Mouse (Mus musculus): ENCODE data around the gene Kirrel3.

The Kirrel3 gene

DNA sequence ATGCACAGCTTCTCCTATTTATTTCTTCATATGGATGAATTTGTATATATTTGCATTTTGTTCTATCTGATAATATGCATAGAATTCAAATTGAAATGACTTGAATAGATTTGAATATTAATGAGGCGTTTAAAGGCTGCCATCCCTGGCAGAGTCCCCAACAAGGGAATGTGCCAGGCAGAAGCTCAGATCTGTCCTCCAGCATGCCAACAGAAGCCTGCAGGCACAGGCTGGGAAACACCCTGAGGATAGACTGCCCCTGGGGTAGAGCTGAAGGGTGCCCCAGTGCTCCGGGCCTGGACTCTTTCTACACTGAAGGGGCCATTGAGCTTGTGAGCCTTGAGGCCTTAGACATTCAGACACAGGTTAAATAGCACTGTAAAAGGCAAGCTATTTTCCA lies 21.5 kb downstream of the Kirrel3 start:
- WGBS = 72% methylated on average over 2 of the region's 2 CpGs

DNA sequence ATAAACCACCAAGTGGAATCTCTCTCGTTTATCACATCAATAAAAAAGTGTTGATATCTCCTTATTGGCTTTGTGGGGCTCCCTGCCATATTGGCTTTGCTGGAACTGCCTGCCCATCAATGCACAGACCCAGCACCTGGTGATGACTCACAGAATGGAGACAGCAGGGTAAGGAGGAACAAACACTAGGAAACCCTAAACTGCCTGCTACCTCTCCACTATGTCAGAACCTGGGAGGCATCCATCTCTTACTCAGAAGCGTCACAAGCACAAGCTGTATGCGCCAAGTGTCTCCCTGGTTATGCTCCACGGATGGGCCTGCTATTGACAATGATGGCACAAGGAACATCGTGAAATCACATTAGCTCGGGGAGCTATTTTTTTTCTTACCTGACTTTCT lies 33.2 kb downstream of the Kirrel3 start:
- WGBS = 77% methylated on average over 6 of the region's 6 CpGs

DNA sequence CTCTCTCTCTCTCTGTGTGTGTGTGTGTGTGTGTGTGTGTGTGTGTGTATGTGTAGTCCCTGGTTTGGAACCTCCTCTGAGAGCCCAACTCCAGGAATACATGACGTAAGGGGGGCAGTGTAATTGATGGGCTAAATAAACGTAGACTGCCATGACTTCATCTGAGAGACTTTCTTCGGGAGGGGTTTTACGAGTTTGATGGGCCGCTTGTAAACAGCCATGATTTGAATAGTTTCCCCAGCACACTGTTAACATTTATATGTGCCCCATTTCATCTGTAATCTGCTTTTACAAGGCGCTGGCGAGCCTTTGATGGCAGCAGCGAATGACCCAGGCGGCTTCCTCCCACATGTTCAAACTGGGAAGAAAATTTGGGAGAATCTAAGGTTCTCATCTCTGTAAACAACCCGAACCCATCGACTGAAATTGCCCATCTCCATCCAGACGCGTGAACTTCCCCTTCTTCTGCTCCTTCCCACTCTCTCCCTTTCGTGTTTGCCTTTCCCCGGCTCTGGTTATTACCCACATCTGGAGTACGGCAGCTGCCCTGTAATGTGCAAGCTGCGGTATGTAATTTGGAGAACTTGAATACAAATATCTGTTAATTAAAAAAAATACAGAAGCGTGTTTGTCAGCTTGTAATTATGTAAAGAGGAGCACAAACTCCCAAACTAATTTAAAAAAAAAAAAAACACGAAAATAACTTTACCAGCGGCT lies 34.7 kb downstream of the Kirrel3 start:
- WGBS = 85% methylated on average over 20 of the region's 20 CpGs

DNA sequence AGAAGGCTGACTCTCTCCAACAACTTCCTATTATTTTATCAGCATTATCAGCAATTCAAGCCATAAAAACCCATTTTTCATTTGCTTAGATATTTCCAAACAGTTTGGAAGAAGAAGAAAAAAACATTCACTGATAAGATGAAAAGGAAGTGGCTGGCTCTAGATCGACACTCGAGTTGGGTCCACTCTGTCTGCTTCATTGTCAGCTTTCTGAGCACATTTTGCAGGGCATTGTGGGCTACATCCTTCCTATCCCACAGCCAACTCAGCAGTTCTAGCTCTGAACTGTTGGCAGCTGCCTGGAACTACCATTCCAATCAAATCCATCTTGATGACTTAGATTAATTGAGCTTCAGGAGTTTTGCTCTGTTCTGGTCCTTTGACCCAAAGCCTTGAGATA lies 40.0 kb downstream of the Kirrel3 start:
- 67% methylated on average over 2 of the region's 2 CpGs for WGBS

DNA sequence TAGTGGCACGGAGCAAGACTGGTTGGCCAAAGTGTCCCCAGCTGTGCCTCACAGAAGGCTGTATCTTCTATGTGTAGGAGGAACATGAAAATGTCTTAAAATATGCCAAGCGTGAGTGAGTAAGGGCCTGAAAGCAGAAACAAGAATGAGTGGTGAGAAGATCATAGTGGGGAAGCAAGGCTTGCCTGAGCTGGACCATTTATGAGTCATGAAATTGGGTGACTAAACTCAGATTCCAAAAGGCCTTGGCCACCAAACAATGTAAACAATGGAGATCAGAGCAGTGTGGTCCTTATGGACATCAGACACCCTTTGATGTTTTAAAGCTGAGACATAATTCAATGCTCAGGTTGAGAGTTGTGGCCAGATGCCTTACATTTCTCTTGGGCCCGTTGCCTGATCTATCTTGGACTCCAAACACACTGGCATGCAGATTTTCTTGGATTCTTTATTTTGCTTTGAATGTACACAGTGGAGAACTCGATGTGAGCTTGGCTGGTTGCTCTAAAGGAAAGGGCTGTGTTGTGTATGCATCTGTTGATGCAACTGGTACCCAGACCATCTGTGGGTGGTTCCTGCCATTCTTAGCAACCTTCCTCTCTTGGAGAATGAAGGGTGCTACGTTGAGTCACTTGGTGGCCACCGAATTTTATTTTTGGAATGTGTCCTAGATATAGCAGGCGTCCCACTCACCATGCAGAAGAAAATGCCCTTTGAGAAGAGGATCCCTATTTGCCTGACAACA lies 53.1 kb downstream of the Kirrel3 start:
- 36% methylated on average over 7 of the region's 7 CpGs for WGBS

DNA sequence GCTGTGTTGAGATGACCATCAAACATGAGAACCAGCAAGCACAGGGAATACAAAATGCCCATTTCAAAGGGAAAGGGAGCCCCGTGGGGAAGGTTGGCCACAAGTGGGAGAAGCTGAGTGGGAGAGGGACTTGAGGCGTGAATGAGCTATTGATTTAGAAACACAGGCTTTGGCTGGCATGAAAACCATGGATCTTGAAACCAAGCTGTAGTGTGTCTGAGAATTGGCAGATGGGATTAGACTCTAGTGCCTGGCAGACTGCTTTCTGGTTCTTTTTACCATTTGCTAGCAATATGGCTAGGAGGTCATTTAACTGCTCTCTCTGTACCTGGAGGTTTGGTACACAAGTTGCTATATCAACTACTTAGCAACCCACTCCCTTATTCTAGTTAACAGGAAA lies 56.2 kb downstream of the Kirrel3 start:
- WGBS = 23% methylated on average over 2 of the region's 2 CpGs

DNA sequence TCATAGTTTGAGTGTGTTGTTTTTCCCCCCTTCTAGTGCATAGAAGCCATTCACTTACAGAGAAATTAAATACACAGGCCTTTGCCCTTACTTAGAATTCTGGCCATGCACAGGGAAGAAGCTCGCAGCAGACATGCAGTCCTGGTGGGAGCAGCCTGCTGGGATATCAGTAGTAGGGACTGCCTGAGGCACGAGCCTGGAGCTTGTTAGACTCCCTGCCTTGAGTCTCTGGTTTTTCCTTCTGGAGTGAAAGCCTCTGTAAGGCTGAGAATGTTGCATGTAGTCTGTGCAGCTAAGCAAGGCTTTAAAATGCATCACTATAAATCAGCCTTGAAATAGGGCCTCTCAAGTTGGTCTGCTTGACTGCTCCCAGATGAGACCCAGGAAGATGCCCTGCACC lies 70.0 kb downstream of the Kirrel3 start:
- WGBS = 59% methylated on average over 2 of the region's 2 CpGs

DNA sequence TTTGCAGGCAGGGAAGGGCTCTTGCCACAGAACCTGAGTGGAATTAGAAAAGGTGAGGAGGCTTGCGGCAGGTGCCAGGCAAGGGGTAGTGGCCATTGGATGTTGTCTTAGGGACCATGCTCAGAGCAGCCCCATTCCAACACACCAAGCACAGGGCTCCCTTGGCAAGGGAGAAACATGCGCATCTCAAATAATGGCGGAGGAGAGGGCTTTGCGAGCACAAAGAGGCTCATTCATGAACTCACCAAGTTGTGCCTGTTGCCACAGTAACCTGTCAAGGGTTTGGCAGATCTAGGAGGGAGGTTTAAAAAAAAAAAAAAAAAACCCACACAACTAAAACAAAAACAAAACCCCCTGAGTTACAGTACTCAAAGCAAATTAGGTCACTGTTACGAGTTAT lies 72.2 kb downstream of the Kirrel3 start:
- 42% methylated on average over 5 of the region's 5 CpGs for WGBS

DNA sequence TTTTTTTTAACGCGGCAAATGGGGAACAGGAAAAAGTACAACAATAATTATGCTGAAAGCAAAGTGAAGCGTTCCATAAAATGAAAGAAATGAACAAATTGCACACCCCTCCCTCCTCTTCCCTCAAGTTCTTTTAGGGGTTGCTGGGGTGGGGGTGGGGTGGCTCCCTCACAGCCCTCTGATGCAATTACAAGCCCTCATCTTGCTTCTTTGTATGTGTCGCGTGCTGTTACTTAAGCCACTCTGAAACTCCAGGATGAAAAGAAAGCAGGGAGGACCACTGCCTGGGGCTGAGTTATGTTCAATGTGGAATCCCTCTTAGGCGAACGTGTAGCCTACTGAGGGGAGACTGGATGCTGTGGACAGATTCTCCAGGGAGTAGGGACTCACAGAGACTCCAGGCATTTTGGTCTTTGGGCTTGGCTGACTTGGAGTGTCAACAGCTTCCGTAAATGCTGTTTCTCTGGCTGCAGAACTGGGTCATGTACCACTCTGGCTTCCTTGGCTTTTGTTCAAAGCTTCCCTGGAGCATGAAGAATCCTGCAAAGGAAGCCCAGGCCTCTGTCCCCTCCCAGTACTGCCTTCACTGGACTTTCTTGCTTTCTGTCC lies 72.7 kb downstream of the Kirrel3 start:
- 44% methylated on average over 8 of the region's 8 CpGs for WGBS

DNA sequence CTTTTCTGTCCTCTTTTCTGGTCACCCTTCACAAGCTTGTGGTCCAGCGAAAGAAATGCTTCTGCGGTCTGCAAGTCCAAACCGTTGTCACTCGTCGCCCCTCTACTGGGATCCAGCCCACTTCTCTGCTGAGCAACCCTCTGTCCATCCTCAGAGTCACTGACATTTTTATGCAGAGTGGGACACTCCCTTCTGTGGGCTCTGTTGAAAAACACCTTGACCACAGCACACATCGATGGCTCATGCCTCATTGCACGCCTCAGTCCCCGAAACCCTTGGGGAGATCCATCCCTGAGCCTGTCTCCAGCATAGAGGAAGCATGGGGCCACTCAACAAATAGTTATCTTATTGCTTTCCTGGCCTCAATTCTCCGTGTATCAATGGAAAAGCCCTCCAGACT lies 73.4 kb downstream of the Kirrel3 start:
- 82% methylated on average over 9 of the region's 9 CpGs for WGBS

DNA sequence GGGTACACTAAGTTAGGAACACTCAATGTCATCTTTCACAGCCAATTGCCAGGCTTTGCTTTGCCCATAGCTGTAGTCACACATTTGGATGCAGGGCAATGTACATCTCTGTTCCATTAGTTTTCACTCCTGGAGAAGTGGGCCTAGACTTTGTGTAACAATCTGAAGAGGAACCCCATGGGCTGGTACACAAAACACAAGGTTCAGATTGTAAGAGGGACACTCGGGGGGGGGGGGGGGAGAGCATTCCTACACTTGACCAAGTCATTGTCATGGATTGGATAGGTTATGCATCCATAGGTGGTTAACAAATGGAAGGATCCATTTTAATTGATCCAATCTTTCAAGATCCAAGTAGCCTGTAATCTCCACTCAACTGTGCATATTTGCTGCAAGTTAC lies 75.6 kb downstream of the Kirrel3 start:
- 37% methylated on average over 1 of the region's 1 CpGs for WGBS

DNA sequence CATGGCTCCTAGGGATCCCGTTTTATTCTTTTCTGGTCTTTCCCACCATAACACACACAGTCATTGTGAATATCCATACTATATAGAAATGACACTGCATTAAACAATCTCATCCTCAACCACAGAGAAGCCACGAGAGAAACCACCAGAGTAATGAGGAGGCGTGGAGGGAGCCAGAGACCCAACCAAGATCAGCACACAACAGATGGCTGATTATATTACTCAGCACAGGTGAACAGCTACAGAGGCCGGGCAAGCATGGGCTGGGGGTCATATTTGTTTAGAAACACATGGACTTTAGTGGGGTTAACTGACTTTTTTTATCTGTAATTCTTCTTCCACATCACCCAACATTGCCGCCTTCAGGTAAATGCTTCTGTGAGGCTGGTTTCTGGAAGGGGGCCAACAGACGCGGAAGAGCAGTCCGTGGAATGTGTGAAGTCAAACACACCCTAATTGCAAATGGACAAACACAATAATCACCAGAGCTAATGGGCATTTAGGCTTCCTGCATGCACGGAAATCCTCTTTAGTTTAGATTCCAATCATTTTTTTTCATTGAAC lies 76.8 kb downstream of the Kirrel3 start:
- WGBS = 82% methylated on average over 9 of the region's 9 CpGs

DNA sequence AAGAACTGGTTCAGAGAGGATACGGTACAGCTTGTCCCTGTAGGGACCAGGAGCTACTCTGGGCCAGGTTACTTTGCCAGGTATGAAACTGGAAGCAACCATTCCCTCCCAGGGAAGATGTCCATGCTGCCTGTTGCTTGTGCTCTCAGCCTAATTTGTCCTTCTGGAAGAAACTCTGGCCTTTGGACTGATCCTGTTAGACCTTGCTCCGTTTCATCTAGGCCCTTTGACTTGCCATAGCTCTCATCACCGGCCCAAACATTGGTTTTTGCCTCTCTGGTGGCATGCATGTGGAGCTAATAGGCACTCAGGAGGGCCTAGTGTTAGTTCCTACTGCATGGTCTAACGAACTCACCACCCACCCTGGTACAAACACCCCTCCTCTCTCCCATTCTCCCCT lies 88.2 kb downstream of the Kirrel3 start:
- 88% methylated on average over 4 of the region's 4 CpGs for WGBS

DNA sequence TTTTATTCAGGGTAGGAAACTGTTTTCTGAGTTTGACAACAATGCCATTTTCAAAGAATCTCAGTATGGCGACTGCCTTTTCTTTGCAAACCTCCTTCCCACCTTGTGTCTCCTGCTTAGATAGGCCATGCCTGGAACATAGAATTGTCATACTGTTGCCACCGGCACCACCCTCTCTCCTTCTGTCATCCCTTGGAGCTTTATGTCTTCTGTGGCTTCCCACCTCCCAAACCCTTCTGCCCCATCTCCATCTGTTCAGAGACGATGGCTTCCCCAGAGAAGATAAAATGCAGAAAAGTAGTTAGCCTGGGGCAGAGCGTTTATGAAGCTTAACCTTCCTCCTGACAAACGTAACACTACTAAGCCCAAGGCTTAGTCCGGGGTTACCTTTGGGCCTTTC lies 88.9 kb downstream of the Kirrel3 start:
- WGBS = 61% methylated on average over 6 of the region's 6 CpGs

DNA sequence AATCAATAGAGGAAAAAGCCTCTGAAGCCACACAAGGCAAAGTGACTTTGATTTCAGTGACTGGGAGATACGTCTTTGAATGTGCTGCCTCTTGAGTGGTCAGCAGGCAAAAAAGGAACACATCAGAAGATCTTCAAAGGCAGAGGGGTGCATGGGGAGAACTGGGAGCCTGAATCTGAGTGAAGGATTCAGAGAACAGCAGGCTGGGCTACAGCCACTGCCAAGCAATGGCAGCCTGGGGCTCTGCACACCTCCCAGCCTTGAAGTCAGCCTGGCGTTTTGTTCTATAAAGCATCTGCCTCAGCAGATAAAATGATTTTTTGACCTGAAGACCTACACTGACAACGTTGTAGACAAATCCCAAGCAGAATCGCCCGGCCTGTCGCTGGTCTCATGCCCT lies 93.5 kb downstream of the Kirrel3 start:
- WGBS = 89% methylated on average over 6 of the region's 6 CpGs

DNA sequence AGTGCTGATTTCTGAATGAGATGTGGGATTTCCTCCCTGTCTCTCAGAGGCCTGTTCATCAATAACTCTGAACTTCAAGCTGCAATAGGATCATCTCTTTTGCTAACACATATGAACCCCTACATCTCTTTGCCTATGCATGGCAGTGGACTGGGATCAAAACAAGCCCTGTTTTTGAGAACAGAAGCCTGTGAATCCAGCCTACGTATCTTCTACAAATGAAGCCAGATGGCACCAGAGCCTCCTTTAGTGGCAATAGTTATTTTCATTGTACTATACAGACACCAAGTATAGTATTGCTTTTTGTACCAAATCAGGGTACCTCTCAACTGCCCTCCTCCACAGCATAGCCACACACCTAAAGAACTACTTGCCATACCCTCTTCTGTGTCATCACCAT lies 94.4 kb downstream of the Kirrel3 start:
- 37% methylated on average over 1 of the region's 1 CpGs for WGBS

DNA sequence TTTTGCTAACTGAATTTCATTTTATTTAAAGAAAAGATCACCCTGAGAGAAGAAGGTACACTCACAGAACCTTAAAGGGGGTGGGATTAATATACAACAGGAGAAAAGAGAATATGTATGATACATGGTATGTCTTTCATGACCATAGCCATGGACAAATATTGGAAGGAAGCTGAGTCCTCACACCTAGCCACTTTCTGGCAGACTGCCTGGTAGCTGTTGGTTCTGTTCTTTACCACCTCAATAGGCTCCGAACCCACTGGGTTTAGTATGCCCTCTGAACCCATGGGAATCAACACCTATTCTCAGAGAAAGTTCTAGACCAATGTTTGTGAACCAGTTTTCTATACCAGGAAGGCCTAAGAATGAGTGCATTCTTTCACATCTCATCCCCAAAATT lies 96.8 kb downstream of the Kirrel3 start:
- WGBS = 91% methylated on average over 1 of the region's 1 CpGs

DNA sequence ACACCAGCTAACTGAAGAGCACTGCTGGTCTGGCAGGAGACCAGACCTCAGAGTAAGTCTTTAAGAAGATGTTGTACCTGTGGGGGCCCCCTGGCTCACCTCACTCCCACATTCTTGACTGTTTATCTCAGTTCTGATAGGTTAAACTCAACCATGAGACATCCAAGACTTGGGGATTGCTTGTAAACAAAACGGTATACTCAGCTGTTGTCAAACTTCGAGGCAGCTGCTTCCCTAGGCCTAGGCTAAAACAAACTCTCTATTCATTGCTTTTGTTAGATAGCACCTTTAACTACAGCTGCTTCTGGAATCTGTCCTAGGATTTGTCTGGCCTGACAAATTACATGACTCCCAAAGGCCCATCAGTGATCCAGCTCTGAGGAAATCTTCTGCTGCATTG lies 99.8 kb downstream of the Kirrel3 start:
- WGBS = 63% methylated on average over 2 of the region's 2 CpGs

DNA sequence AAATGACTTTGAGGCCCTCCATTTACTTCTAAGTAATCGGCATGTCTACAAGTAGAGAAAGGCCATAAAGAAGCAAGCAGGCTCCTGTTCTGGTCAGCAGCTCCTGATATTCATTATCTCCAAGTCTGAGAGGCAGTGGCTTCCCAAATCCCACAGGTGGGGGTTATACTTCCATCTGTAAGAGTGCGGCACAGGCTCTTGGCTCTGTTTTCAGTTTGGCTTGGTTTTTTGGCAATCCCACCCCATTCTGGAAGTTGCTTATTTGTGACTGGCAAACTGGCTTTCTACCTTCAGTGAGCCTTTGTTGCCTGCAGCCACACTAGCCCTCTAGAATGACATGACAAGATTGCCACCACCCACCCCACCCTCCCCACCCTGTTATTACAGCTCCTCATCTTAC lies 100.4 kb downstream of the Kirrel3 start:
- WGBS = 63% methylated on average over 2 of the region's 2 CpGs

DNA sequence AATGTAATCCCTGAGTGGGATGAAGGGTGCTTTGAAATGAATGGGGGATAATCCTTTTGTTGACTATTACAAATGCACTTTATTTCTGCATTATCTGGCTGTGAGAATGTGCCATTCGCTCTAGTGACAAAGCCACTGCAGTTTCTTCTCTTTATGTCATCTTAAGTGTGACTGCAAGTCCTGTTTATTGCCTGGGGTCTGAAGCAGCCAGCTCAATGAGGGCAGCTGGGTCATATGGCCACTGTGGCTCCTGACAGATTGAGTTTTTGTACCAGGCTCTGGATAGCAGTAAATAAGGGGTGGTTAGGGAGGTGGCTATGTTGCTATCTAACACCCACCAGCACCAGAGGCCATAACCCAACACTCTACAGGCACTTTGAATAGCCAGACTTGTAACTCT lies 104.1 kb downstream of the Kirrel3 start:
- 90% methylated on average over 1 of the region's 1 CpGs for WGBS

DNA sequence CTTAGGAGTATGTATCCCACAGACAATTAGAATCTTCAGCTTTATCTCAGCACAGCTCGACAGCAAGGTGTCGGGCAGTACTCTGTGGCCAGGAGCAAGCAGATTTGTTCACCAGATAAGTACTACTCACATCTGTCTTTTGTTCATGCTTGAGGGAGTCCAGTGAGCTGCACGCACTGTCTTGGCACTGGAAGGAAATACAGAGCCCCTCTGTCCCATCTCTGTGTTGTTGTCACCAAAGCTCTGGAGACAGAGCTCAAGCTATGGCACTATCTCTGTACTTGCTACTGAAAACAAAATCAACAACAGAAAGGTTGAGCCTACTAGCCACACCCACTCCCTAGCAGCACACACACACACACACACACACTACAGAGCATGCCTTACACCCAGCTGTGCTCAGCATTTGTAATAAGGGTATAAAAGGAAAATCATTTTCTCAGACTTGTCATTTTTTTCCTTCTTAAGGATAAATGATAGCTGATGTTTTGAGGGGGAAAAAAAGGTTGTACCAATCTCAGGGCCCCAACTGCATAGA lies 106.4 kb downstream of the Kirrel3 start:
- WGBS = 68% methylated on average over 3 of the region's 3 CpGs

DNA sequence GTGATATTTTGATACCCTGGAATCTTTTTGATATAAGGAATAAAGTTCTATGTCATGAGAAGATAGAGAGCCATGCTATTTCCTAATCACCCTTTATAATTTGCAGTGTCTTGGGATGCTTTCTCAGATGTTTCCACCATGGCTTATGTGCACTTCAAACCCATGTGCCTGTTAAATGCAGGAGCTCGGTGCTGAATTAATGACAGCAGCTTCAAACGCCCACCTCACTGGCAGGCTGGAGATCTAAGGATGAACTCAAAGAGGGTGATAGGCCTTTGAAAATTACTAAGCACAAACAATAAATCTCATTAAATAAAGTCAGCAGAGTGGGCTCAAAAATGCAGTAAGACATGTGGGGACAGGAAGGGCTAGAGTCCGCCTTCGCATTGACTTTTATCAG lies 108.2 kb downstream of the Kirrel3 start:
- WGBS = 89% methylated on average over 4 of the region's 4 CpGs

DNA sequence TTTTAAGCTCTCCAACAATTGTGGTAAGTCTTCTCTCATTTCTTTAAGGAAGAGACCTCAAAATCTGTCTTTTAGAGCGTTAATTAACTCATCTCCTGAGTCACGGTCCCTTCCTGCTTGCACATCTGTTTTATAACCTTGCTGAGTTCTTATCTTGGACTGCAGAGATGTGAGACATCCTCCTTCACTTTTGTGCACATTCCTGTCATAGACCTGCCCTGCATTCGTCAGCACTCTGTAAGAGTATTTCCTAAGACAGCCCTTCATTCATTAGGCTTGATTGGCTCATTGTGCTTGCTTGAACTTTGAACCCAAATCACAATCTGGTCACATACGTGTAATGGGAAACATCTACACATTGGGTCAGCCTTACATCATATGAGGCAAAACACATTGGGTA lies 114.6 kb downstream of the Kirrel3 start:
- 62% methylated on average over 4 of the region's 4 CpGs for WGBS

Measured in cerebral cortex, adult 2 months (tissue).